Mouse (Mus musculus) hindbrain, embryonic 14.5 days (tissue): ENCODE data around the gene Arpp21. TPM values are rescaled to one million over a fixed set of nuclear protein-coding genes. Genes with fewer than 3 reads are reported as not detected.

Source experiments
- ATAC-seq: fragments of 200-750 bp; cut with Nextera tagmentation; 2 replicates; pipeline ENCODE4 v1.8.0; 2017; ENCODE audit warnings: moderate number of reproducible peaks, mild to moderate bottlenecking, moderate TSS enrichment, moderate library complexity; ENCODE audit not compliant: low FRiP score
- DNase-seq: peaks from one replicate; pipeline ENCODE4 v3.0.0-alpha.2; 2015; ENCODE audit warnings: low spot score
- H3K27ac ChIP-seq: fragments of 300-500 bp; sonication (generic); 2 replicates; pipeline ENCODE4 v1.5.1; 2014; ENCODE audit warnings: mild to moderate bottlenecking, moderate library complexity
- H3K27me3 ChIP-seq: fragments of 300-500 bp; sonication (generic); 2 replicates; pipeline ENCODE4 v1.6.1; 2014; ENCODE audit warnings: mild to moderate bottlenecking, low read length, mixed read lengths; ENCODE audit not compliant: control insufficient read depth, insufficient read depth
- H3K36me3 ChIP-seq: fragments of 300-500 bp; sonication (generic); replicated peaks from 2 replicates; pipeline ENCODE4 v1.6.1; 2014; ENCODE audit not compliant: control insufficient read depth, insufficient read depth
- H3K4me1 ChIP-seq: fragments of 300-500 bp; sonication (generic); replicated peaks from 2 replicates; pipeline ENCODE4 v1.6.1; 2014; ENCODE audit warnings: antibody characterized with exemption, low read length, mixed read lengths; ENCODE audit not compliant: control insufficient read depth, insufficient read depth
- H3K4me2 ChIP-seq: fragments of 300-500 bp; sonication (generic); replicated peaks from 2 replicates; pipeline ENCODE4 v1.6.1; 2014; ENCODE audit warnings: mild to moderate bottlenecking, moderate library complexity
- H3K4me3 ChIP-seq: fragments of 300-500 bp; sonication (generic); replicated peaks from 2 replicates; pipeline ENCODE4 v1.5.1; 2014; ENCODE audit warnings: mild to moderate bottlenecking, low read length
- H3K9ac ChIP-seq: fragments of 300-500 bp; sonication (generic); 2 replicates; pipeline ENCODE4 v1.6.1; 2014
- H3K9me3 ChIP-seq: fragments of 300-500 bp; sonication (generic); 2 replicates; pipeline ENCODE4 v1.6.1; 2016; ENCODE audit warnings: low read length; ENCODE audit not compliant: control insufficient read depth
- WGBS: fragments of 180-500 bp; shearing (Covaris S2); extraction: QIAGEN DNeasy Blood & Tissue Kit; methylation state at CpG from one replicate; pipeline ENCODE4 v1.1.7; 2014; 5-methylcytosine and 5-hydroxymethylcytosine counted together
- polyA plus RNA-seq: library from polyadenylated mRNA; unstranded; fragments of >200 nt; fragmentation: Nextera tagmentation; extraction: Ambion mirVana; gene quantifications from 2 replicates; pipeline ENCODE4 v1.2.1, GENCODE M21; 2014

The Arpp21 gene
- polyA plus RNA-seq, 1 experiment from 2014 or later = 40.8 TPM

GRCm38 (mm10) chr9:112188358-112188893, 47.3 kb downstream of the Arpp21 start:
- Histone ChIP-seq H3K4me2 (no peak overlapping the region), H3K27ac (no peak overlapping the region), H3K4me1 (peaks cover 25% of the 10 kb centered on the region), H3K36me3 (peaks cover 6% of the 10 kb centered on the region), H3K27me3 (no peaks in the 10 kb centered on the region), H3K9me3 (no peaks in the 10 kb centered on the region), H3K9ac (no peak overlapping the region), H3K4me3 (no peak overlapping the region)
- no peak for ATAC-seq
- peak; percentile 52 for DNase-seq
- 38% methylated on average over 12 of the region's 12 CpGs for WGBS

DNA sequence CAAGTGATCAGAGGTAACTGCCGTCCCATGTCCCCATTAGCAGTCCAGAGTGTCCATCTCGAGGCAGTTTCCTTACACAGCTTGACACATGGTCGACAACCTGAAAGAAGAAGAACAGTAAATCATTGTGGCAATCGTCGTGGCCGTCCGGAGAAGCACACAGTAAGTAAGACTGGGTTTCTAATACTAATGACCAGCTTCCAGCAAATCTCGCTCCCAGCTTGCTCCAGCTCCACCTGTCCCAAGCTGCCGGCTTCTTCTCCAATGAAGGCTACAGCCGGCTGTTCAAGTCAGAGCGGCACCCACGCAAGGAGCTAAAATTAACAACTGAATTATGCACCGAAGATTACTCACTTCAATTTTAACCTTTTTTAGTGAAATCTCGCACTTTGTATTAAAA, 48.1 kb downstream of the Arpp21 start:
- Histone ChIP-seq H3K27ac (no peak overlapping the region), H3K4me1 (peaks cover 25% of the 10 kb centered on the region), H3K9me3 (no peaks in the 10 kb centered on the region), H3K9ac (no peak overlapping the region), H3K27me3 (no peaks in the 10 kb centered on the region), H3K4me2 (peak overlapping the region; percentile 11; the same call in 1 of the 2 replicates), H3K36me3 (peaks cover 11% of the 10 kb centered on the region), H3K4me3 (no peak overlapping the region)
- ATAC-seq (no peak), DNase-seq (no peak)
- WGBS = 38% methylated on average over 14 of the region's 14 CpGs

DNA sequence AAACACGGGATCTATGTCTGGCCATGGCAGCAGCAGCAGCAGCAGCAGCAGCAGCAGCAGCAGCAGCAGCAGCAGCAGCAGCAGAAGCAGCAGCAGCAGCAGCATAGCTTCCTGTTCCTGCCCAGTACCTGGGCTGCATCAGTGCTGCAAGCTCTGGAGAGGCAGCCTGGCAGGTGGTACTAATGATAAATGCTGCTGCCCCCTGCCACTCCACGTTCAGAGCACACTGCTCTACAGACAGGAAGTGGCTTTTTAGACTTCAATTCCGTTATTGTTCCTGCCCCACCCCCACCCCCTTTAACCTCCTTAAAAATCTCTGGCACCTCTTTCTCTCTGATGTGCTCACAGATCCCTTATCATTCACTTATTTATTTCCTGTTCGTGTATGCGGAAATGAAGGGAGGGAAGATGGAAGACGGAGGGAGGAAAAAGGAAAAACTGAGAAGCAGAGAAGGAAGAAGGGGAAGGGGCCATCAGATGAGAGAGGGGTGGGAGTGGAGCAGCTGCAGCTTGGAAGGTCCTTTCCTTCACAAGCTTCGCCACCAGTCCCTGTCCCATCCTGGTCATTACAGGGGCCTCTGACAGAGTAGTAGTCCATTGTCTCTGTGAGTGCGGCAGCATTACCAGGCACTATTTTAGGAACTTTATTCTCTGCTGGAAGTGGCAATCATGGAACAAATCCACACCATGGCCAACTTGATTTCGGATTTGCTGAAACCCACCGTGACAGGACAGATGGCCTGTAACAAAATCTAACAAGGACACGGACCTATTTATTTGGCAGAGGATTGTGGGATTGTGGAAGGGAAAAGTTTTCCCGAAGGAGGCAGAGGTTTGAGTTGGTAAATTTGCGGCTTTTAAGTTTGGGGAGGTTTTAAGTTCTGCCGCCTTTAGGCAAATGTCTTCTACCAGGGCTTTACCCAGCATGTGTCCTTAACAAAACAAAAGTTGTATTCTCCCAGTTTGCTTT, 49.1 kb downstream of the Arpp21 start:
- WGBS = 12% methylated on average over 14 of the region's 14 CpGs
- H3K27ac ChIP-seq = no peak overlapping the region
- peaks cover 11% of the 10 kb centered on the region for H3K36me3 ChIP-seq
- no peaks in the 10 kb centered on the region for H3K9me3 ChIP-seq
- no peak overlapping the region for H3K4me3 ChIP-seq
- ATAC-seq = no peak
- peaks cover 25% of the 10 kb centered on the region for H3K4me1 ChIP-seq
- DNase-seq = no peak
- peak overlapping the region; percentile 1; the same call in 1 of the 2 replicates for H3K9ac ChIP-seq
- H3K27me3 ChIP-seq = no peaks in the 10 kb centered on the region
- 0 out of 2 replicates have a peak overlapping the region, but pooled peaks have one; percentile 4 for H3K4me2 ChIP-seq

DNA sequence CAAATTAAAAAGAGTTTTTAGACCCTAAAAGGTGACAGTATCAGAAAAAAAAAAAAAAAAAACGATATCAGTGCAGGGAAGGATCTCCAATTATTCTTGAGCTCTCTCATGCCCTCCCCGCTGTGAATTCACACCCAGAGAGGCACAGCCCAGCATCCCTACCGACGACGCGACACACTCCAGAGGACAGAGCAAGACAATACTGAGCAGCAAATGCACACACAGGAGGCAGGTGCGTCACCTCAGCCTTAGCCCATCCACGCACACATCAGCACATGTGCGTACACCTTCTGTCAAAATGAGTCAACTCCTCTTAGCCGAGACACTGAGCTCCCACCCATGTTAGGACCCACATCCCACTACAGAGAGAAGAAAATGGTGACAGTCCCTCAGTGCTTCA, 50.0 kb downstream of the Arpp21 start:
- no peak for ATAC-seq
- Histone ChIP-seq H3K4me3 (no peak overlapping the region), H3K36me3 (peaks cover 11% of the 10 kb centered on the region), H3K4me1 (peaks cover 25% of the 10 kb centered on the region), H3K27me3 (no peaks in the 10 kb centered on the region), H3K4me2 (no peak overlapping the region), H3K9ac (no peak overlapping the region), H3K9me3 (no peaks in the 10 kb centered on the region), H3K27ac (no peak overlapping the region)
- DNase-seq = no peak
- WGBS = 57% methylated on average over 10 of the region's 10 CpGs

DNA sequence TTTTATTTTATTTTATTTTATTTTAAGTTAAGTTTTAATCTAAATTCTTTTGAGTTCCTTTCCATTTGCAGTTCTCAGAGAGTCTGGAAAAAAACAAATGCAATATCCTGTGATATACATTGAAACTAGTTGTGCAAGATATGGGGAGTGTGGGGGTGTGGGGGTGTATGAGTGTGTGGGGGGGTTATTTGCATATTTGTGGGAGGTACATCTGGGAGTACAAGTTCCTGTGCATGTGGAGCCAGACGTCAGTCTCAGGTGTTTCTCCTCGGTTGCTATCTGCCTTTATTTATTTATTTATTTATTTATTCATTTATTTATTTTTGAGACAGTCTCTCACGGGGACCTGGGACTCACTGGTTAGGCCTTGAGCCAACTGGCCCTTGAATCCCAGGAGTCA, 53.0 kb downstream of the Arpp21 start:
- H3K9ac ChIP-seq = no peak overlapping the region
- H3K9me3 ChIP-seq = no peaks in the 10 kb centered on the region
- H3K4me1 ChIP-seq = peaks cover 10% of the 10 kb centered on the region
- no peak for ATAC-seq
- no peak for DNase-seq
- H3K27ac ChIP-seq = no peak overlapping the region
- no peaks in the 10 kb centered on the region for H3K27me3 ChIP-seq
- peaks cover 11% of the 10 kb centered on the region for H3K36me3 ChIP-seq
- H3K4me2 ChIP-seq = no peak overlapping the region
- H3K4me3 ChIP-seq = no peak overlapping the region
- WGBS = 58% methylated on average over 3 of the region's 3 CpGs

- Histone ChIP-seq H3K9ac (no peak overlapping the region), H3K4me3 (no peak overlapping the region), H3K4me2 (no peak overlapping the region), H3K9me3 (no peaks in the 10 kb centered on the region), H3K27me3 (no peaks in the 10 kb centered on the region), H3K27ac (no peak overlapping the region), H3K36me3 (peaks cover 18% of the 10 kb centered on the region), H3K4me1 (0 out of 2 replicates have a peak, but pooled peaks cover under 1% of the 10 kb centered on the region)
- no peak for DNase-seq
- no peak for ATAC-seq
- 85% methylated on average over 4 of the region's 4 CpGs for whole genome bisulfite sequencing
Measured at GRCm38 (mm10) chr9:112180006-112180405, 55.7 kb downstream of the Arpp21 start.

DNA sequence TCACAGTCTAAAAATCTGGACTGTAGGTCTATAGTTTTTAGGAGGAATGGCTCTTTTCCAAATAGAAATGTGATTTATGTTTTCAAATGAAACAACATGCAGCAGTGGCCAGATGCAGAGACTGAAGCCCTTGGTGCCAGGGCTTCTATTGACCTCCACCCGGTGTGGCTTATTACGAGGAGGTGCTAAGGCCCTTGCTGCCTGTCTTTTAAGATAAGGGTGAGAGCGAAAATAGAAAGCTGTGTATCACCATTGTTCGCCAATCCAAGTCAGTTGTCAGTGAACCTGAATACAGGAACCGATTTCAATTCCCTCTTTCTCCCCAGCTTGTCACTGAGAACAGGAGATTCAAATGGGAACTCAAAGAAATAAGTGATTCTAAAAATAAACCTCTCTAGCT, 57.3 kb downstream of the Arpp21 start:
- peaks cover 10% of the 10 kb centered on the region for H3K4me1 ChIP-seq
- 58% methylated on average over 5 of the region's 5 CpGs for WGBS
- no peak overlapping the region for H3K4me2 ChIP-seq
- ATAC-seq = no peak
- H3K4me3 ChIP-seq = no peak overlapping the region
- no peak for DNase-seq
- no peak overlapping the region for H3K27ac ChIP-seq
- H3K9ac ChIP-seq = no peak overlapping the region
- H3K27me3 ChIP-seq = no peaks in the 10 kb centered on the region
- H3K9me3 ChIP-seq = no peaks in the 10 kb centered on the region
- peaks cover 20% of the 10 kb centered on the region for H3K36me3 ChIP-seq

- ATAC-seq = no peak
- no peak overlapping the region for H3K4me2 ChIP-seq
- 78% methylated on average over 2 of the region's 2 CpGs for WGBS
- H3K36me3 ChIP-seq = peaks cover 19% of the 10 kb centered on the region
- H3K4me3 ChIP-seq = no peak overlapping the region
- peaks cover 10% of the 10 kb centered on the region for H3K4me1 ChIP-seq
- no peaks in the 10 kb centered on the region for H3K27me3 ChIP-seq
- DNase-seq = no peak
- no peaks in the 10 kb centered on the region for H3K9me3 ChIP-seq
- H3K9ac ChIP-seq = no peak overlapping the region
- H3K27ac ChIP-seq = no peak overlapping the region
Measured at GRCm38 (mm10) chr9:112177569-112177968, 58.2 kb downstream of the Arpp21 start.

- Histone ChIP-seq H3K27ac (no peak overlapping the region), H3K9me3 (no peaks in the 10 kb centered on the region), H3K4me2 (no peak overlapping the region), H3K4me1 (peaks cover 10% of the 10 kb centered on the region), H3K9ac (no peak overlapping the region), H3K4me3 (no peak overlapping the region), H3K36me3 (peaks cover 19% of the 10 kb centered on the region), H3K27me3 (no peaks in the 10 kb centered on the region)
- DNase-seq = no peak
- ATAC-seq = no peak
- 58% methylated on average over 6 of the region's 6 CpGs for WGBS
Measured at GRCm38 (mm10) chr9:112176317-112176716, 59.4 kb downstream of the Arpp21 start.
